Mouse (Mus musculus) lung, embryonic 14.5 days (tissue): ENCODE measurements around the gene Cdk2ap2. TPM values are rescaled to one million over a fixed set of nuclear protein-coding genes. Genes with fewer than 3 reads are reported as not detected.

Experiments
- ATAC-seq: fragments of 200-750 bp; cut with Nextera tagmentation; 2 replicates; pipeline ENCODE4 v1.8.0; 2017; ENCODE audit warnings: mild to moderate bottlenecking, moderate TSS enrichment, moderate library complexity; ENCODE audit not compliant: insufficient read depth
- DNase-seq: peaks from one replicate; pipeline ENCODE4 v3.0.0-alpha.2; 2015
- H3K27ac ChIP-seq: fragments of 300-500 bp; sonication (generic); 2 replicates; pipeline ENCODE4 v1.5.1; 2014; ENCODE audit warnings: low read depth, mild to moderate bottlenecking, moderate library complexity
- H3K27me3 ChIP-seq: fragments of 300-500 bp; sonication (generic); 2 replicates; pipeline ENCODE4 v1.6.1; 2014; ENCODE audit warnings: low read length, control low read depth; ENCODE audit not compliant: insufficient read depth
- H3K36me3 ChIP-seq: fragments of 300-500 bp; sonication (generic); 2 replicates; pipeline ENCODE4 v1.6.1; 2014; ENCODE audit warnings: control low read depth; ENCODE audit not compliant: insufficient read depth
- H3K4me1 ChIP-seq: fragments of 300-500 bp; sonication (generic); 2 replicates; pipeline ENCODE4 v1.6.1; 2014; ENCODE audit warnings: antibody characterized with exemption, control low read depth; ENCODE audit not compliant: insufficient read depth
- H3K4me2 ChIP-seq: fragments of 300-500 bp; sonication (generic); 2 replicates; pipeline ENCODE4 v1.6.1; 2014; ENCODE audit warnings: mild to moderate bottlenecking
- H3K4me3 ChIP-seq: fragments of 300-500 bp; sonication (generic); 2 replicates; pipeline ENCODE4 v1.5.1; 2014; ENCODE audit warnings: low read depth, low read length
- H3K9ac ChIP-seq: fragments of 300-500 bp; sonication (generic); 2 replicates; pipeline ENCODE4 v1.6.1; 2014
- H3K9me3 ChIP-seq: fragments of 300-500 bp; sonication (generic); 2 replicates; pipeline ENCODE4 v1.6.1; 2016; ENCODE audit warnings: low read depth, low read length, control low read depth
- CTCF ChIP-seq: IDR thresholded peaks from 2 replicates; pipeline ENCODE4 v1.5.1; 2016; ENCODE audit warnings: antibody characterized with exemption, low read depth
- WGBS: fragments of 180-500 bp; shearing (Covaris S2); extraction: QIAGEN DNeasy Blood & Tissue Kit; methylation state at CpG from one replicate; pipeline ENCODE4 v1.1.7; 2014; 5-methylcytosine and 5-hydroxymethylcytosine counted together
- polyA plus RNA-seq: library from polyadenylated mRNA; unstranded; fragments of >200 nt; fragmentation: Nextera tagmentation; extraction: Ambion mirVana; gene quantifications from 2 replicates; pipeline ENCODE4 v1.2.1, GENCODE M21; 2014

The Cdk2ap2 gene
- polyA plus RNA-seq, 1 experiment from 2014 or later = 76.6 TPM

DNA sequence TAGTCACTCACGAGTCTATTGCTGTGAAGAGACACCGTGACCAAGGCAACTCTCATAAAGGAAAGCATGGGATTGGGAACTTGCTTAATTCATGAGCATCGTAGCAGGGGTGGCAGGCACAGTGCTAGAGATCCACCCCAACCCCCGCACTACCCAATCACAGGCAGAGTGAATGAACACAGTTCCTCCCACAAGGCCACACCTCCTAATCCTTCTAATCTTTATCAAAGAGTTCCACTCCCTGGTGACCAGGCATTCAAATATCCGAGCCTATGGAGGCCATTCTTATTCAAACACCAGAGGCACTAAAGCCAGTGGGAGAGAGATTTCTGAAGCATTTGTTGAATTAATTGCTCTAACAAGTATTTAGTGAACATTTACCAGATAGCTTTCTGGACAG is 49.0 kb downstream of the Cdk2ap2 start:
- Histone ChIP-seq H3K27ac (no peak overlapping the region), H3K27me3 (no peaks in the 10 kb centered on the region), H3K9ac (no peak overlapping the region), H3K9me3 (no peaks in the 10 kb centered on the region), H3K4me3 (no peak overlapping the region), H3K36me3 (peaks cover 12% of the 10 kb centered on the region), H3K4me1 (peaks cover 5% of the 10 kb centered on the region), H3K4me2 (no peak overlapping the region)
- DNase-seq (no peak), ATAC-seq (no peak)
- WGBS = 85% methylated on average over 5 of the region's 5 CpGs
- no peak for TF ChIP-seq CTCF

DNA sequence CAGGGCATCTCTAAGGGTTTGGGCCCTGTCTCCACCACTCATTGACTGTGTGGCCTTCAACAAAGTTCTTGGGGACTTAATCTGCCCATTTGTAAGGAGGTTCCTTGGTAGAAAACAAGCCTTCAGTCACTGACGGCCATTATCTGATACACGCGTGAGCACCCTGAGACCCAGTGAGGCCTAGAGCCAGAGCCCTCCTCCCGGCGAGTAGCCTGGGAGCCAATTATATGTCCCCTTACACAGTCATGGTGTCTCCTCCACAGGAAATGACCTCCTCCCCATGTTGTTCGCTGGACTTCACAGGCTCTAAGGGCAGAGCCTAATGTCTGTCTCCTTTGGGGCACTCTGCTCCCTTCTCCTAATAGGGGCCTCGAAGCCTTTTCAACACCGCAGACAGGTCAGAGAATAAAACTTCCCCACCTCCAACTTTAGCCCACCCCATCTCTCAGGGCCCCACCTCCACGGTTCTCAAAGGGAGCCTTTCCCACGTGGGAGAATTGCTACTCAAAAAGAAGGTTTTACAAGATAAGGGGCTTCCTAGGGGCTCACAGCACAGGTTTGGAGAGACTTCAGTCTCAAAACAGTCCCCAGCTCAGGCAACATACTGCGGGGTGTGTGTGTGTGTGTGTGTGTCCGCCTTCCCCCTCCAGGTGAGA is 49.5 kb downstream of the Cdk2ap2 start:
- no peak overlapping the region for H3K27ac ChIP-seq
- H3K9me3 ChIP-seq = no peaks in the 10 kb centered on the region

DNA sequence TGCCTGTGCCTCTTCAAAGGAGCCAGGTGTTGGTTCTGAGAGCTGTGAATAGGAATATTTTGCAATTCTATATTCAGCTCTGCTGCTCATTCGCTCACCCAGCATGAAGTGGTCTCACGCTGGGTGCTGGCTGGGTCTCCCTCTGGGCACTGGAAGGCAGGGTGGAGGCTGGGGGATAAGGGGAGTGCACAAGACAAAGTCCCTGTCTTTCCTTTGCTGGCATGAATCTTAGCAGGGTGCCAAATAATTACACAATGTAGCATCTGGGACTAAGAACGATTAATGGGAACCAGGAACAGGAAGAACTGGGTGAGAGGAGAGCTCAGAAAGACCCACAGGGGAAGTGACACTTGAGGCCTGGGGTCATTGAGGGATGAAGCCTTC is 50.0 kb downstream of the Cdk2ap2 start:
- H3K36me3 ChIP-seq = peaks cover 18% of the 10 kb centered on the region
- ATAC-seq (no peak), DNase-seq (no peak)
- 59% methylated on average over 3 of the region's 3 CpGs for WGBS
- no peak overlapping the region for H3K9ac ChIP-seq
- H3K27ac ChIP-seq = no peak overlapping the region
- no peak for TF ChIP-seq CTCF
- no peaks in the 10 kb centered on the region for H3K27me3 ChIP-seq
- peaks cover 5% of the 10 kb centered on the region for H3K4me1 ChIP-seq
- H3K9me3 ChIP-seq = no peaks in the 10 kb centered on the region
- H3K4me3 ChIP-seq = no peak overlapping the region
- H3K4me2 ChIP-seq = no peak overlapping the region

More for the DNA sequence above, 49.5 kb downstream of the Cdk2ap2 start:
- no peaks in the 10 kb centered on the region for H3K27me3 ChIP-seq
- WGBS = 66% methylated on average over 12 of the region's 12 CpGs
- no peak overlapping the region for H3K4me2 ChIP-seq
- H3K9ac ChIP-seq = no peak overlapping the region
- H3K36me3 ChIP-seq = peaks cover 17% of the 10 kb centered on the region
- DNase-seq = no peak
- no peak for TF ChIP-seq CTCF
- no peak for ATAC-seq
- peaks cover 5% of the 10 kb centered on the region for H3K4me1 ChIP-seq
- H3K4me3 ChIP-seq = no peak overlapping the region

GRCm38 (mm10) chr19:4147782-4148490 is 51.0 kb downstream of the Cdk2ap2 start:
- Histone ChIP-seq H3K4me2 (peak overlapping the region; percentile 87), H3K27me3 (no peaks in the 10 kb centered on the region), H3K27ac (peak overlapping the region; percentile 40; the same call in 1 of the 2 replicates), H3K9ac (peak overlapping the region; percentile 85), H3K9me3 (no peaks in the 10 kb centered on the region), H3K4me1 (peaks cover 5% of the 10 kb centered on the region), H3K36me3 (peaks cover 18% of the 10 kb centered on the region), H3K4me3 (peak overlapping the region; percentile 89)
- TF ChIP-seq CTCF = no peak
- DNase-seq (no peak), ATAC-seq (0 out of 2 replicates have a peak, but pooled peaks have one; percentile 2)
- WGBS = 34% methylated on average over 9 of the region's 9 CpGs

- Histone ChIP-seq H3K4me2 (peak within 1 kb of the TSS; percentile 87), H3K4me1 (peaks cover 5% of the 10 kb centered on the region)
- peak; percentile 98 for ATAC-seq
Observed at GRCm38 (mm10) chr19:4148491-4148806, 51.5 kb downstream of the Cdk2ap2 start, which contains the start of gene Coro1b. Gene Coro1b, plus strand, starts transcription at chr19:4148619.

More at GRCm38 (mm10) chr19:4148491-4148806, 51.5 kb downstream of the Cdk2ap2 start, which contains the start of gene Coro1b:
- 0% methylated on average over 33 of the region's 33 CpGs for WGBS
- no peaks in the 10 kb centered on the region for H3K9me3 ChIP-seq
- TF ChIP-seq CTCF = no peak
- no peaks in the 10 kb centered on the region for H3K27me3 ChIP-seq
- peak within 1 kb of the TSS; percentile 89 for H3K4me3 ChIP-seq
- DNase-seq = peak; percentile 98
- peaks cover 21% of the 10 kb centered on the region for H3K36me3 ChIP-seq
- peak within 1 kb of the TSS; percentile 85 for H3K9ac ChIP-seq
- peak within 1 kb of the TSS; percentile 40; the same call in 1 of the 2 replicates for H3K27ac ChIP-seq

Other genes starting within 250 kb of the Cdk2ap2 start
- 54.0 and 63.0 TPM in 2 replicates for gene Chka, start 245.4 kb upstream of the Cdk2ap2 start, polyA plus RNA-seq
- 31.7 and 36.0 TPM in 2 replicates for gene Tcirg1, start 190.0 kb upstream of the Cdk2ap2 start, polyA plus RNA-seq
- 326 and 335 TPM in 2 replicates for gene Ndufs8, start 184.4 kb upstream of the Cdk2ap2 start, polyA plus RNA-seq
- gene Aldh3b1, start 167.4 kb upstream of the Cdk2ap2 start, polyA plus RNA-seq = 3.0 and 3.6 TPM in 2 replicates
- gene Unc93b1, start 162.0 kb upstream of the Cdk2ap2 start, polyA plus RNA-seq = 13.3 and 14.8 TPM in 2 replicates
- not detected in 2 replicates for gene Aldh3b3, start 138.5 kb upstream of the Cdk2ap2 start, polyA plus RNA-seq
- 0.62 and 1.0 TPM in 2 replicates for gene Aldh3b2, start 124.9 kb upstream of the Cdk2ap2 start, polyA plus RNA-seq
- 7.2 and 8.0 TPM in 2 replicates for gene Acy3, start 110.6 kb upstream of the Cdk2ap2 start, polyA plus RNA-seq
- not detected in 2 replicates for gene Tbx10, start 104.4 kb upstream of the Cdk2ap2 start, polyA plus RNA-seq
- 24.4 and 25.3 TPM in 2 replicates for gene Nudt8, start 96.6 kb upstream of the Cdk2ap2 start, polyA plus RNA-seq
- 1.8 and 2.3 TPM in 2 replicates for gene Gm49405, start 96.6 kb upstream of the Cdk2ap2 start, polyA plus RNA-seq
- 2.2 and 3.0 TPM in 2 replicates for gene Doc2g, start 93.9 kb upstream of the Cdk2ap2 start, polyA plus RNA-seq
- 193 and 198 TPM in 2 replicates for gene Ndufv1, start 84.4 kb upstream of the Cdk2ap2 start, polyA plus RNA-seq
- 424 and 468 TPM in 2 replicates for gene Gstp1, start 59.2 kb upstream of the Cdk2ap2 start, polyA plus RNA-seq
- gene Gstp2, start 51.2 kb upstream of the Cdk2ap2 start, polyA plus RNA-seq = 2.9 and 3.4 TPM in 2 replicates
- not detected in 2 replicates for gene Gstp3, start 37.6 kb upstream of the Cdk2ap2 start, polyA plus RNA-seq
- not detected in 2 replicates for gene Cabp2, start 15.6 kb upstream of the Cdk2ap2 start, polyA plus RNA-seq
- gene Pitpnm1, start 2.8 kb downstream of the Cdk2ap2 start, polyA plus RNA-seq = 5.5 and 7.3 TPM in 2 replicates
- 93.5 and 94.5 TPM in 2 replicates for gene Aip, start 28.7 kb downstream of the Cdk2ap2 start, polyA plus RNA-seq
- gene Gpr152, start 42.6 kb downstream of the Cdk2ap2 start, polyA plus RNA-seq = not detected in 2 replicates
- gene Cabp4, start 46.9 kb downstream of the Cdk2ap2 start, polyA plus RNA-seq = 0.09 TPM in 1 of 2 replicates, not detected in the other
- gene Coro1b, start 51.4 kb downstream of the Cdk2ap2 start, polyA plus RNA-seq = 134 and 148 TPM in 2 replicates
- gene Ptprcap, start 56.4 kb downstream of the Cdk2ap2 start, polyA plus RNA-seq = 0.81 and 1.1 TPM in 2 replicates
- 37.9 and 43.2 TPM in 2 replicates for gene Rps6kb2, start 66.2 kb downstream of the Cdk2ap2 start, polyA plus RNA-seq
- 1.7 and 2.5 TPM in 2 replicates for gene Carns1, start 78.3 kb downstream of the Cdk2ap2 start, polyA plus RNA-seq
- 1.8 and 2.4 TPM in 2 replicates for gene Tbc1d10c, start 94.1 kb downstream of the Cdk2ap2 start, polyA plus RNA-seq
- 960 and 994 TPM in 2 replicates for gene Ppp1ca, start 94.9 kb downstream of the Cdk2ap2 start, polyA plus RNA-seq
- gene Rad9a, start 104.5 kb downstream of the Cdk2ap2 start, polyA plus RNA-seq = 42.1 and 47.4 TPM in 2 replicates
- 4.4 and 5.0 TPM in 2 replicates for gene Clcf1, start 117.1 kb downstream of the Cdk2ap2 start, polyA plus RNA-seq
- gene AC109138.7, start 117.2 kb downstream of the Cdk2ap2 start, polyA plus RNA-seq = not detected in 2 replicates
- gene Pold4, start 134.7 kb downstream of the Cdk2ap2 start, polyA plus RNA-seq = 22.6 and 22.8 TPM in 2 replicates
- gene Ssh3, start 172.0 kb downstream of the Cdk2ap2 start, polyA plus RNA-seq = 10.6 and 11.1 TPM in 2 replicates
- gene Ankrd13d, start 186.0 kb downstream of the Cdk2ap2 start, polyA plus RNA-seq = 2.4 and 2.8 TPM in 2 replicates
- 19.4 and 23.0 TPM in 2 replicates for gene Grk2, start 209.0 kb downstream of the Cdk2ap2 start, polyA plus RNA-seq